Mouse (Mus musculus) adrenal gland, adult 2 months (tissue): ENCODE data around the gene Daxx. TPM values are rescaled to one million over a fixed set of nuclear protein-coding genes. Genes with fewer than 3 reads are reported as not detected.
"Not testable (repeated sequence)": the region's sequence is repeated elsewhere in the genome, so short reads cannot be mapped to it uniquely, and the experiment has no call there.

Source experiments
- DNase-seq: peaks from one replicate; pipeline ENCODE4 v3.0.0; 2021
- long read RNA-seq: library from polyadenylated mRNA; stranded (forward); transcript quantifications from one replicate; pipeline ENCODE4 v2.0.0, GENCODE M21; 2021
- polyA plus RNA-seq: library from polyadenylated mRNA; depleted of rRNA; stranded (reverse); fragments of >200 nt; gene quantifications from 2 replicates; pipeline ENCODE4 v1.2.3, GENCODE M21; 2012; rRNA removed
- total RNA-seq, 2 experiments: library from RNA; stranded (reverse); gene quantifications; 2 replicates each; pipeline ENCODE4 v1.2.3; 2021

The Daxx gene
- total RNA-seq: 10 to 100 TPM; 29.0 to 30.3 TPM
- polyA plus RNA-seq: 54.7 and 65.7 TPM in 2 replicates
- long read RNA-seq, transcript Daxx-201 (8 exons, 2,581 nt): major isoform, 32 of 39 reads
- long read RNA-seq, partial matches to known transcripts: 3 of 39 reads
- long read RNA-seq, other reads (novel, unspliced or antisense): 4 of 39 reads

DNA sequence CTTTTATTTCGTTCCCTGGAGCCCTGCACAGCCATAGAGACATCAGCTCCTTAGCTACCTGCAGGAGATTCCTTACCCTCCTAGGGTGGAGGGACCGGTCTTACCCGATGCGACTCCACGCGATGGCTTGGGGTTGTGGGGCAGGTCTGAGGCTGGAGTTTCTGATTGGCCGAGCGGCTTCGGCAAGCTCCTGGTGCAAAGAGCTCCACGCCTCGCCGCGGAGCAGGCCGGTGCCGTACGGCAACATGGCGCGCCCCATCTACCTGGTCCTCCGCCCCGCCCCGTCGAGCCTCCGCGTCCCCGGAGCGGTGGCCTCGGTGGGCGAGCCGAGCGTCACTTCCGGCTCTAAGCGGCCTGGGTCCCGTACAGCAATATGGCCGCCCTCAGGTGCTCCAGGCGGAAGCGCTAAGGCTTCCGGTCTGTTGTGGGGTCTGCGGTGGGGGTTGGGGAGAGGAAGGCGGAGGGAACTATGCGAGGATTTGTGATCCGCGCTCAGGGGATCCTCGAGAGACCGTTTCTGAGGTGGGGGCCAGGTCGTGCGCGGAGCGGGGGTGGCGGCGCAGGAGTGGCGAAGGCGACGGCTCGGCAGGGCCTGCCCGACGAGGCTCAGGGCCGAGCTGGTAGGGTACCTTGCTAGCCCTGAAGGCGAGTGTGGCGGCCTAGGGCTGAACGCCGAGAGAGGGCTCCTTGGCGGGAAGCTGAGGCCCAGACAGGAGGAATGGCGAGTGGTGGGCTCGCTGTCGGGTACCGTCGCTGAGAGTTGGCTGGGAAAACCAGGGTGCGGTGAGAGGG, at the start of gene Daxx:
Gene Daxx (plus strand): TSS at position 338 of the 792 bp plus-strand sequence.
- peak; percentile 100 for DNase-seq

DNA sequence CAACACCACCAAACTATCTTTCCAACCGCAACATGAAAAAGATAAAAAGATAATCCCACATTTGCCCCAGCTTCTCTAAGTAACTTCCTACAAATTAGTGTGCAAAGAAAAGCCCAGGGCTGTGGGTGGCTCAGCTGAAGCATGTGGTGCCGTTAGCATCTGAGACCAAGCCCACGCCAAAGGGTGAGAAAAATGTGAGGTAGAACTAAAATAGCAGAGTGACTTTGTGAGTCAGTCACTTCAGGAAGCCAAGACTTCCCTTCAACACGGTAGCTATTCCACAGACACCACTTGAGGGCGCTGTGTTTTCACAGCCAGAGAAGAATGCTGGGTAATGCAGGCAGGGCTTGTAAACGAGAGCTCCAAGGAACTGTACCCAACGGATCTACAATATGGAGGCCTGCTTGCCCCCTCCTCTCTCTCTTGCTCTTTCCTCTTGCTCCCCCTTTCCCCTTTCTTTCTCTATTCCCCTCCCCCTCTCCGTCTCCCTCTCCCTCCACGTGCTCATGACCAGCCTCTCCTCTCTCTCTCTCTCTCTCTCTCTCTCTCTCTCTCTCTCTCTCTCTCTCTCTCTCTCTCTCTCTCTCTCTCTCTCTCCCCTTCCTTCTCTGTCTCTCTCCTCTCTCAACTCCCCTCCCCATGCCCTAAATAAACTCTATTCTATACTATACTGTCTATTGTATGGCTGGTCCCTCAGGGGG, 43.7 kb upstream of the Daxx start:
- DNase-seq: peak; percentile 59

DNA sequence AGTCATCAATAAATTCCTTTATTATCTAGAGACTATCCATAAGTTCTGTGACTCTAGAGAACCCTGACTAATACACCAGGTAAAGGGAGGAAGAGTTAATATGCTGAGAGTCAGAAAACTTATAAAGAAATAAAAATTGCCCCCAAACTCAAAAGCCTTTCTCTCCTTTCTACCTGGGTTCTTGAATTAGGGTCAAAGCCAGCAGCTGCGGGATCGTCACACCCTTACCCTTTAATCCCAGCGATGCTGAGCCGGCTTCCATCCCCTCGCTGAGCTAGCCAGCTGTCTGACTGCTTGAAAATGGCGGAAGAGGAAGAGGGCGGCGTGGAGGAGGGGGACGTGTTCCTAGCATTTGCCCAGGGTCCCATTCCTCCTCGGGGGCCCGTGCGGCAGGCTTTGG, 35.7 kb upstream of the Daxx start, which contains the start of gene Gm7029:
Gene Gm7029 (plus strand): TSS at position 301 of the 400 bp plus-strand sequence.
- not testable (repeated sequence) for DNase-seq

DNA sequence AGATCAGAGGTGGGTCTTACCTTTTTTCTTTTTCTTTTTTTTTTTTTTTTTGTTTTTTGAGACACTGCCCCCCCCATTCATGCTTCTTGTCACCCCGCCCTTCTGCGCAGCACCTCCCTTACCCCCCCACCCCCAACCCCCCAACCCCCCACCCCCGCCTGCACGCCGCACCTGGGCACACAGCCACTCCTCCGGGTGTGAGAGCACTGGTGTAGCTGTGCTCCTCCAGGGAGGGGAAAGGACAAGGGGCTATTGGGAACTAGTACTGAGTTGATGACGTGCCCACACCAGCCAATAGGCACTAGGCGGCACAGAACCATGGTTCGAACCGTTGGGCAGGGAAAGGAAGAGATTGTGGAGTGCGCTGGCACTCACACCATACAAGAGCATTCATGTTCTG, 34.8 kb upstream of the Daxx start:
- DNase-seq: no peak

DNA sequence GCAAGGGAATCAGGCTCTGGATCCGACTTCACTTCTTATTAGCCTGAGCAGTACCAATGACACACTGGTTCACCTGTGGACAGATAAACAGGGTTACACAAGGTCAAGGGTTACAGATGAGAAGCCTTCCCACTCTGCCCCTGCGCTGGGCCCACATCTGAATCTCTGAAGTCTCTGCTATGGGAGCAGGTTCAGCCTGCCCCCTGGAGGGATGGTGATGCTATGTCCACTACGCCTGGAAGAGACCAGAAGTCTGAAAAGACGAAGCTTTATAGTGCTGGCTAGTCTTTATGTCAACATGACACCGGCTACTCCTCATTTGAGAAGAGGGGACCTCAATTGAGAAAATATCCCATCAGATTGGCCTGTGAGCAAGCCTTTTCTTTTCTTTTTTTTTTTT, 33.4 kb upstream of the Daxx start:
- peak; percentile 26 for DNase-seq

DNA sequence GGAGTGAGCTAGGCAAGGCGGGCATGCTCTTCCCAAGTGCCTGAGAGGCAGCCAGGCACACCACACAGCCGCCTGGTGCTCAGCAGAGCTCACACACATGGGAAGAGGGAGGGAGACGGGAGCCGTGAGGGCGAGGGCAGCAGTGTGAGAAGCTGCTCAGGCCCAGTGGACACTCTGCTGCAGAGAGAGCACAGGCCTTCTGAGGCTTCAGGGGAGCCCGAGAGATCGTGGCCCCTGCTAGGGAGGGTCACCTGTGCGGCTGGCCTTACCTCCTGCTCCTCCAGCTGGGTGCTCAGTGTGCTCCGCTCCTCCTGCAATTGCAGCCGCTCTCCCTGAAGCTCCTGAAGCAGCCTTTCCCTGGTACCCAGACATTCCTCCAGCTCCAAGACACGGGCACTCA, 24.9 kb upstream of the Daxx start:
- not testable (repeated sequence) for DNase-seq

DNA sequence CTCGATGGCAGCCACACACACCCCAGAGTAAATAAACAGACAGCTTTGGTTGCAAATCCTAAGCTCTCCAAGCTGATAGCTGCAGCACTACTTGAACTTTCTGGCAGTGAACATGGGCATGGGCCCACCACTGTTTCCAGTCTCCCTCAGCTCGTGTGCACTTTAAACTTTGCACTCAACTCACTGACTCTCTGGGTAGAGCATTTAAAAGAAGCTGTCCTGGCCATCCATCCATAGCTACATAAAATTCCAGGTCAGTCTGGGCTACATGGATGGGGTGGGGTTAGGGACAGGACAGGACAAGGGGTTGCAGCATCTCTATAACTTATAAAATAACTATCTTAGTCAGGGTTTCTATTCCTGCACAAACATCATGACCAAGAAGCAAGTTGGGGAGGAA, 21.4 kb upstream of the Daxx start:
- DNase-seq: not testable (repeated sequence)

DNA sequence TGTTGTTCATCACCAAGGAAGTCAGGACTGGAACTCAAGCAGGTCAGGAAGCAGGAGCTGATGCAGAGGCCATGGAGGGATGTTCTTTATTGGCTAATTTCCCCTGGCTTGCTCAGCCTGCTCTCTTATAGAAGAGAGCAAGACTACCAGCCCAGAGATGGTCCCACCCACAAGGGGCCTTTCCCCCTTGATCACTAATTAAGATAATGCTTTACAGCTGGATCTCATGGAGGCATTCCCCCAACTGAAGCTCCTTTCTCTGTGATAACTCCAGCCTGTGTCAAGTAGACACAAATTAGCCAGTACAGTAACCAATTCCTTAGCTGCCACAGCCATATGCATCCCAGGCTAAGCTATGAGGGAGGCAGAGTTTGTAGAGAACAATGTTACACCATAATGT, 21.0 kb upstream of the Daxx start:
- not testable (repeated sequence) for DNase-seq

DNA sequence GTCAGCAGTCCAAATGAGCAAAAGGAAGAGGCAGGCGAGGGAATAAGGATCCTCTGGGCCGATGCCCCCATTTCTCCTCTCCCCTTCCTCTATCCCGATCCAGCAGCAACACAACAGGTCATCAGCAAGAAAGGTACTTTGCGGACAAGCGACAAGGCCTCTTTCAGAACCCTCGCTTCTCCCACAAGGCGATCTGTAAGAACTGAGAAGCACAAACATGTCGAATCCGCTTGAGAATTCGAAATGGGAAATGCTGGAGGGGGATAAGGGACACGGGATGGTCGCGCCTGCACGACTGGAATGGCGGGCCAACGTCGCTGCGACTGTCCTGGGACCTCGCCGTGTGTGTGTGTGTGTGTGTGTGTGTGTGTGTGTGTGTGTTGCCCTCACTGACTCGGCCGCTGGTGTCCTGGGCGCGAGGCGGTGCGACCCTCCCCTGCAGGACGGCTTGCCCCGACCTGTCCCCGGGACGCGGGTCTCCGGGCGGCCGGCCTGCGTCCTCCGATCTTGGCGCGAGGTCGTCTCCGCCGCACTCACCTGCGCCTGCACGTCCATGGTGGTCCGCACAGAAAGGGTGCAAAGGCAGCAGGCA, 19.2 kb upstream of the Daxx start:
- DNase-seq: not testable (repeated sequence)

DNA sequence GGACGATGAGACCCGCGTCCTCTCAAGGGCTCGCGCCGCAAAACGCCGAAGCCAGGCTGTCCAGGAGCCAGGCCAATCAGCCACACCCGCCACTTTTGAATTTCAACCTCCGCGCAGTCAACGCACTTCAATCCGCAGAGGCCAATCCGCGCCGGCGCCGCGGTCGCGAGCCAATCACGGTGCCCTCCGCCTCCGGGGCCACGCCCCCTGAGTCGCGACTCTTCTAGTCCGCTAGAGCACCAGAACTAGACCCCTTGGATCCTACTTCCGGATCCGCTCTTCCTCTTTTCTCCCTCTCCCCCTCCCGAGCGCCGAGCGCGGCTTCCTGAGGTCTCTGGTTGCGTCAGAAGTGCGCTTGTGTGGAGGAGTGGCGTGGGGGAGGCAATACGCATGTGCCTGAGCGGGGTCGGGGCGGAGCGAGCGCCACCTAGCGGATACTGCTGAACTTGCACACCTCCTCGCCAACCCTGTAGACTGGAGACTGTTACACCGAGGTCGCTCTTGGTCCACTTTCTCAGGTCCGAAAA, 18.6 kb upstream of the Daxx start, which contains the start of gene Kifc1:
Gene Kifc1 (minus strand): TSS at position 129 of the 527 bp plus-strand sequence.
- peak; percentile 99 for DNase-seq

DNA sequence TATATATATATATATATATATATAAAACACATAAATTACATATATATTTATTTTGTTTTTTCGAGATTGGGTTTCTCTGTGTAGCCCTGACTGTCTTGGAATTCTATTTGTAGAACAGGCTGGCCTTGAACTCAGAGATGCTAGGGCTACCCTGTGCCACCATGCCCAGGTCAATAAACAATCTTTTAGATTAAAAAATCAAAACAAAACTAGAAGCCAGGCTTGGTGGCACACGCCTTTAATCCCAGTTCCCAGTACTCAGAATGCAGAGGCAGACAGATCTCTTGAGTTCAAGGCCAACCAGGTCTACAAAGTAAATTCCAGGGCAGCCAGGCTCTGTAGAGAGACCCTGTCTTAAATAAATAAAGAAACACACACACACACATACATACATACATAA, 17.9 kb upstream of the Daxx start:
- no peak for DNase-seq

DNA sequence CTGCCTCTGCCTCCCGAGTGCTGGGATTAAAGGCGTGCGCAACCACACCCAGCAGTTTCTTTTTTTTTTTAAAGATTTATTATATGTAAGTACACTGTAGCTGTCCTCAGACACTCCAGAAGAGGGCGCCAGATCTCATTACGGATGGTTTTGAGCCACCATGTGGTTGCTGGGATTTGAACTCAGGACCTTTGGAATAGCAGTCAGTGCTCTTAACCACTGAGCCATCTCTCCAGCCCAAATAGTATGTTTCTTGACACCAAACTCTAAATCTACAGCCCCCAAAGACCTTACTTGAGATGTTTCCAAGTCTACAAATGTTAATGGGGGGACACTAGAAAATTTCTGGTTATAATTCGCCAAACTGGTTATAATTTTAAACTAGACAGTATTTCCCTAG, 17.3 kb upstream of the Daxx start:
- not testable (repeated sequence) for DNase-seq

DNA sequence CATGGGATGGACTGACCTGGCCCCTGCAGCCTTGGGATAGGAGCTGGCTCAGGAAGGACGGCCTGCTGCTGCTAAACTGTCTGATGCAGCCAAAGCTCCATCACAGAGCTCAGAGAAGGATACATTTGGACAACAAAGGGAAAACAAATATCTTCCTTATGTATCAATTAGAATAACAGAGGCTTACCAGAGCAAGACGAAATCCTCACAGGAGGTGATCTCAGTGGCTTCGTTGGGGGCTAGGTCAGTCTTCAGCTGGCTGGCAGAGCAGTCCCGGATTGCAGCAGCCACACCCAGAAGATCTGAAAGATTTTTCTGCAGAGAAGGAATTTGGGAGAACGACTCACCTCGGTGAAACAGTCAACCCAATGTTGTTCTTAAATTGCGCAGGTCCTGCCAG, 16.8 kb upstream of the Daxx start:
- no peak for DNase-seq

DNA sequence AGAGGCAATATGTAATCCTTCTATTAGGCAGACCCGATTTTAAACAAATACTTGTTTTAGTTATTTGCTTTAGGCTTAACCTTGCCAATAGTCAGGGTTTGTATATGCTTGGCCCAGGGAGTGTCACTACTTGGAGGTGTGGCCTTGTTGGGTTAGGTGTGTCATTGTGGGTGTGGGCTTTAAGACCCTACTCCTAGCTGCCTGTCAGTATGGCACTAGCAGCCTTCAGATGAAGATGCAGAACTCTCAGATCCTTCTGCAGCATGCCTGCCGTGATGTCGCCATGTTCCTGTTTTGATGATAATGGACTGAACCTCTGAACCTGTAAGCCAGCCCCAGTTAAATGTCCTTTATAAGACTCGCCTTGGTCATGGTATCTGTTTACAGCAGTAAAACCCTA, 16.2 kb upstream of the Daxx start:
- DNase-seq: not testable (repeated sequence)

DNA sequence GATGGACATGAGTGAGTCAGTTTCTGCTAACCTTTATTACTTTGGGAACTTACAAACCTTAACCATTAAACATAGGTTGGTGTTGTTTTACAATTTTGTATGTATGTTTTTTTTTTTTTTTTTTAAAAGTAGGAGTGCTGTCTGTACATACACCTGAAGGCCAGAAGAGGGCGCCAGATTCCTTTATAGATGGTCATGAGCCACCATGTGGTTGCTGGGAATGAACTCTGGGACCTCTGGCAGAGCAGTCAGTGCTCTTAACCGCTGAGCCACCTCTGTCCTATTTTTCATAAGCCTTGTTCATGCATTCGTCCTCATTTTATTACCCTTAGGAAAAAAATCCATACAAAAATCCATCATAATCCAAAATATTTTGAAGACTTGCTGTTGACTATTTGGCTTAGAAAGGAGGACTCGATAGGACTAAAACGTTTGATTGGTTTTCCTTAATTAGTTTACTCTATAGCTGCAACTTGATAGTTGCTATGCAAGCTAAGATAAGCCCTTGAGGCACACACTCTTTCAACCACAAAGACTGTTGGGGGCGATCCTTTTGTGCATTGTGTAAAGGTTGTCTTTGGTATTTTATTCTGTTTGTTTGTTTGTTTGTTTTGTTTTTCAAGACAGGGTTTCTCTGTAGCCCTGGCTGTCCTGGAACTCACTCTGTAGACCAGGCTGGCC, 12.0 kb upstream of the Daxx start:
- DNase-seq: no peak

DNA sequence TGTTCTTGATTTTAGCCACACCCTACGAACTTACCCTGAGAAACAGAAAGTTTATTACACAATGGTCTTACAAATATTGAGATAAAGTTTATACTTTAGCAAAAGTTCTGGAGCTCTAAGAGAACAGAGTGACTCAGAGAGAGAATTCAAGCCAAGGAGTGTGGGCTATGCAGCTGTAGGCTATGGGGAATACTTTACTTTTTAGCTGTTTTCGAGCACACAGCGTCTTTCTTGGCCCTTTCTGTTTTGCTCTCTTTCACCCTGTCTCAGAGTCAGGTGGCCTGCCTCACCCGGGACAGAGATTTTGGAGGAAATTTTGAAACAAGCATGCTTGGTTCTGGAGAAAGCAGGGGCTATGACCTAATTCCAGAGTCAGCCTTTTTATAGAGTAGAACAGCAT, 11.0 kb upstream of the Daxx start:
- not testable (repeated sequence) for DNase-seq

DNA sequence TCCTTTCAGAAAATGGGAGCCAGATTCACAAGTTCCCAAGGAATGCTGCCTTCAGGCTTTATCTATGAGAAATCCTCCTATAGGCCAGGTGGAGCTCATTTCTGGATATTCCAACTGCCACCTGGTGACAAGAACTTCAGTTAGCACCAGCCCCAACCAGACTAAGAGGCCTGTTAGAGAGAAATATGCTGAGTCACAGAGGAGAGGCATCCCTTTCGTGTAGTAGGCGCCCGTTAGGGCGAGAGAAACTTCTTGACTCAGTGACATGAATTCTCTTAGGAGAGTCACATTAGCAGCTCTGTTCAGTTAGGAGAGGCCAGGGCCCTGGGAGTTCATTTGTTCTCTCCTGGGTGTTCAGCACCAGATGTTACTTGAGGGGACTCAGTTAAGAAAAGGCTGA, 9.6 kb upstream of the Daxx start:
- no peak for DNase-seq

DNA sequence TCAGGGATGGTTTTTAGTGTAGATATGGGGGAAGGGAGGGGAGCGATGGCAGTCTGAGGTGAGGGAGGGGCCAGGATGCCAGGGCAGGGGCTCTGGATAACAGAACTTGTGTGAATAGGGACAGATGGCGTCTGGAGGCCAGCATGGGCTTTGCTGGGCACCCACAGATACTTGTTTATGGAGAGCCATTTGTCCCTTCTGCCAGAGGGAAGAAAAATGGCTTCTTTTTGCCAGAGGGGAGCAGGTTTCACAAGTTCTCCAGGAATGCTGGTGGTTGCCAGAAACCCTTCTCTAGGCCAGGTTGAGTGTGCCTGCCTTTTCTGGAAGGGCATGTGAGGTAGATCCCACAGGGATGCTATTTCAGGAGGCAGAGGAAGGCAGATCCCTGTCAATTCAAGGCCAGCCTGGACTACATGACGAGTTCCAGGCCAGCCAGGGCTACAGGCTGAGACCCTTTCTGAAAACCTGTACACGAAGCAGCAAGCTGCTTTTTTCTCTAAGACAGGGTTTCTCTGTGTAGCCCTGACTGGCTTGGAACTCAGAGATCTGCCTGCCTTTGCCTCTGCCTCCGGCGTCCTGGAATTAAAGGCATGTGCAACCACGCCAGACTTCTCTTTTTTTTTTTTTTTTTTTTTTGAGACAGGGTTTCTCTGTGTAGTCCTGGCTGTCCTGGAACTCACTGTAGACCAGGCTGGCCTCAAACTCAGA, 8.8 kb upstream of the Daxx start:
- no peak for DNase-seq

DNA sequence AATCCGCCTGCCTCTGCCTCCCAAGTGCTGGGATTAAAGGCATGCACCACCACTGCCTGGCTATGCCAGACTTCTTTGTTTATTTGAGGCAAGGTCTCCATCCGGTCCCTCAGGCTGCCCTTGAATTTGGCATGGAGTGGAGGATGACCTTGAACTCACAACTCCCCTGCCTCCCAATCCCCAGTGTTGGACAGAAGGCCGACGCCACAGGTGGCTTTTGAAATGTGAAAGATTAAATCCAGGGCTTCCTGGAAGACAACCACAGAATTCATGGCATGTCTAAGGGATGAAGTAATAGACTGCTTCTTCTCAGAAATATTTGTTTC, 8.3 kb upstream of the Daxx start:
- no peak for DNase-seq

DNA sequence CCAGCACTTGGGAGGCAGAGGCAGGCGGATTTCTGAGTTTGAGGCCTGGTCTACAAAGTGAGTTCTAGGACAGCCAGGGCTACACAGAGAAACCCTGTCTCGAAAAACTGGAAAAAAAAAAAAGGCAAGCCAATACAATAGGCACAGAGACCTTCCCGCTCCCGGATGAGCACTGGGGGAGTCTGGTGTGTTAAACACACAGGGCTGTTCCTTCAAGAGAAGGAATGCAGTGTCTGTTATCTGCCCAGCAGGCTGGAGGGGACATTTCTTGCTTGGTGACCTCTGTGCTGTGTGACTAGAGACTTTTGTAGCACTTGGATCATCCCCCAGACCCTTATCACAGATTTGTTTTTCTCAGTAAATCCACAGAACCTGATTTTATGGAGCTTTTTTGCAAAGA, 7.6 kb upstream of the Daxx start:
- DNase-seq: no peak

DNA sequence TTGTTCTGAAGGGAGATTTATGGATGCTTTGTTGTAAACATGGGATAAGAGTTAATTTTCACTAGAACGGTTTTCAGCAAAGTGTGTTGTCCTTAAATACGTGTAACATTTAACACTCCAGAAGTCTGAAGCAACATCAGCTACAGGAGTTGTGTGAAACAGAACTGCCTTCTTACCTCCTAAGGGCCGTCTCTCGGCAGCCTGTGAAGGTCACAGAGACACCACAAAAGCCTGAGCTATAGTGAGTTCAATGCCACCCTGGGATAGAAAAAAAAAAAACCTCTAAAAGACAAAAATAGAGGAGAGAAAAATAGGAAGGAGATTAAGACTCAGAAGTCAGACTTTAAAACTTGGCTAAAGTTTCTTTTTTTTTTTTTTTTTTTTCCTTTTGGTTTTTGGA, 7.1 kb upstream of the Daxx start:
- DNase-seq: no peak
